Mouse (Mus musculus) heart, adult 10 weeks (tissue): Measurements from ENCODE around the gene Tex33. TPM values are rescaled to one million over a fixed set of nuclear protein-coding genes. Genes with fewer than 3 reads are reported as not detected.

Experiments
- polyA plus RNA-seq: library from polyadenylated mRNA; stranded (reverse); fragments of 350-450 nt; fragmentation: Illumina TruSeq; extraction: RNeasy Lipid Tissue Mini Kit (QIAGEN cat#74804); gene quantifications from one replicate; pipeline ENCODE4 v1.2.3, GENCODE M21; 2014; ENCODE audit warnings: low read depth, low replicate concordance

Tex33 gene
- not detected for polyA plus RNA-seq

GRCm38 (mm10) chr15:78395478-78395962 lies at the start of gene Tex33:
Tex33 (minus strand) TSS chr15:78395912.

GRCm38 (mm10) chr15:78428391-78429138 lies 32.9 kb upstream of the Tex33 start, which contains the start of gene Kctd17:
Kctd17 (plus strand) TSS chr15:78428564.

GRCm38 (mm10) chr15:78406293-78406934 lies 10.7 kb upstream of the Tex33 start, which contains the start of gene Mpst:
Mpst (plus strand) TSS chr15:78406416.

GRCm38 (mm10) chr15:78405517-78406211 lies 10.0 kb upstream of the Tex33 start, which contains the start of gene Tst:
Tst (minus strand) TSS chr15:78405907.

Other genes starting within 250 kb of the Tex33 start
- 13.9 TPM for gene Ift27, start 221.8 kb downstream of the Tex33 start, polyA plus RNA-seq
- gene Pvalb, start 189.5 kb downstream of the Tex33 start, polyA plus RNA-seq: 1.9 TPM
- 3.0 TPM for gene Ncf4, start 151.1 kb downstream of the Tex33 start, polyA plus RNA-seq
- 0.73 TPM for gene Csf2rb2, start 90.2 kb downstream of the Tex33 start, polyA plus RNA-seq
- 0.50 TPM for gene Csf2rb, start 70.2 kb downstream of the Tex33 start, polyA plus RNA-seq
- gene Tst, start 10.0 kb upstream of the Tex33 start, polyA plus RNA-seq: 26.6 TPM
- gene Mpst, start 10.5 kb upstream of the Tex33 start, polyA plus RNA-seq: 56.8 TPM
- gene Kctd17, start 32.7 kb upstream of the Tex33 start, polyA plus RNA-seq: 24.6 TPM
- not detected for gene Tmprss6, start 72.7 kb upstream of the Tex33 start, polyA plus RNA-seq
- 0.21 TPM for gene Il2rb, start 99.4 kb upstream of the Tex33 start, polyA plus RNA-seq
- 10.5 TPM for gene C1qtnf6, start 135.5 kb upstream of the Tex33 start, polyA plus RNA-seq
- not detected for gene Sstr3, start 148.8 kb upstream of the Tex33 start, polyA plus RNA-seq
- 1.8 TPM for gene Rac2, start 176.9 kb upstream of the Tex33 start, polyA plus RNA-seq
- 8.0 TPM for gene Cyth4, start 201.1 kb upstream of the Tex33 start, polyA plus RNA-seq